Mouse (Mus musculus): ENCODE results near the gene Hspa12b.

Hspa12b gene

GRCm38 (mm10) chr2:131148353-131149253 lies 21.5 kb downstream of the Hspa12b start:
- DNase-seq (ENCODE audit: low read depth, low spot score) = no peak

- DNase-seq (ENCODE audit: low read depth, low spot score) = no peak
These were observed 22.1 kb downstream of the Hspa12b start for GRCm38 (mm10) chr2:131149254-131149578.

- DNase-seq (ENCODE audit: low read depth, low spot score) = peak; percentile 94
These were observed 25.2 kb downstream of the Hspa12b start for GRCm38 (mm10) chr2:131152166-131152730.

GRCm38 (mm10) chr2:131154036-131154435 lies 27.0 kb downstream of the Hspa12b start:
- DNase-seq (ENCODE audit: low read depth, low spot score) = no peak

- no peak for DNase-seq (ENCODE audit: low read depth, low spot score)
These were observed 29.9 kb downstream of the Hspa12b start for GRCm38 (mm10) chr2:131156987-131157386.

GRCm38 (mm10) chr2:131159491-131159910 lies 32.4 kb downstream of the Hspa12b start:
- no peak for DNase-seq (ENCODE audit: low read depth, low spot score)

- peak; percentile 100 for DNase-seq (ENCODE audit: low read depth, low spot score)
These were observed 33.0 kb downstream of the Hspa12b start, which contains the start of gene 1700037H04Rik for GRCm38 (mm10) chr2:131159938-131160581. Gene 1700037H04Rik (minus strand): TSS chr2:131160081.

GRCm38 (mm10) chr2:131160671-131161111 lies 33.6 kb downstream of the Hspa12b start:
- no peak for DNase-seq (ENCODE audit: low read depth, low spot score)

GRCm38 (mm10) chr2:131163924-131164323 lies 36.8 kb downstream of the Hspa12b start:
- no peak for DNase-seq (ENCODE audit: low read depth, low spot score)

- no peak for DNase-seq (ENCODE audit: low read depth, low spot score)
These were observed 39.1 kb downstream of the Hspa12b start for GRCm38 (mm10) chr2:131166172-131166571.

- DNase-seq (ENCODE audit: low read depth, low spot score) = peak; percentile 68
These were observed 40.9 kb downstream of the Hspa12b start for GRCm38 (mm10) chr2:131167984-131168383.

- peak; percentile 55 for DNase-seq (ENCODE audit: low read depth, low spot score)
These were observed 41.8 kb downstream of the Hspa12b start for GRCm38 (mm10) chr2:131168914-131169313.

GRCm38 (mm10) chr2:131170936-131171335 lies 43.9 kb downstream of the Hspa12b start:
- peak; percentile 61 for DNase-seq (ENCODE audit: low read depth, low spot score)

GRCm38 (mm10) chr2:131171401-131172104 lies 44.5 kb downstream of the Hspa12b start:
- peak; percentile 46 for DNase-seq (ENCODE audit: low read depth, low spot score)

- no peak for DNase-seq (ENCODE audit: low read depth, low spot score)
These were observed 45.2 kb downstream of the Hspa12b start for GRCm38 (mm10) chr2:131172322-131172721.

- peak; percentile 77 for DNase-seq (ENCODE audit: low read depth, low spot score)
These were observed 47.6 kb downstream of the Hspa12b start for GRCm38 (mm10) chr2:131174700-131175099.

- DNase-seq (ENCODE audit: low read depth, low spot score) = peak; percentile 78
These were observed 48.3 kb downstream of the Hspa12b start for GRCm38 (mm10) chr2:131175286-131175944.

GRCm38 (mm10) chr2:131175945-131176309 lies 48.8 kb downstream of the Hspa12b start:
- DNase-seq (ENCODE audit: low read depth, low spot score) = no peak

GRCm38 (mm10) chr2:131176491-131176890 lies 49.4 kb downstream of the Hspa12b start:
- DNase-seq (ENCODE audit: low read depth, low spot score) = peak; percentile 37

- no peak for DNase-seq (ENCODE audit: low read depth, low spot score)
These were observed 50.9 kb downstream of the Hspa12b start for GRCm38 (mm10) chr2:131177932-131178331.

GRCm38 (mm10) chr2:131178828-131179245 lies 51.8 kb downstream of the Hspa12b start:
- no peak for DNase-seq (ENCODE audit: low read depth, low spot score)
